Mouse (Mus musculus) myocyte (in vitro differentiated cells): Measurements from ENCODE around the gene Pde3b. TPM values are rescaled to one million over a fixed set of nuclear protein-coding genes. Genes with fewer than 3 reads are reported as not detected.
A peak's percentile ranks its signal among the peaks of the same experiment; 100 is the strongest.
"Not testable (repeated sequence)": the region's sequence is repeated elsewhere in the genome, so short reads cannot be mapped to it uniquely, and the experiment has no call there.

Source experiments
- H3K27me3 ChIP-seq: one replicate; pipeline ENCODE4 v1.6.1; 2011; ENCODE audit not compliant: control insufficient read depth, insufficient read depth, insufficient read length
- H3K36me3 ChIP-seq: one replicate; pipeline ENCODE4 v1.6.1; 2011; ENCODE audit not compliant: control insufficient read depth, insufficient read depth
- H3K4me2 ChIP-seq: one replicate; pipeline ENCODE4 v1.6.1; 2011; ENCODE audit warnings: low read depth, control low read depth
- H3K4me3 ChIP-seq: one replicate; pipeline ENCODE4 v1.5.1; 2011; ENCODE audit warnings: mild to moderate bottlenecking, control low read depth, moderate library complexity
- H3K79me2 ChIP-seq: one replicate; pipeline ENCODE4 v1.6.1; 2011; ENCODE audit not compliant: control insufficient read depth, insufficient read depth
- H3ac ChIP-seq: one replicate; pipeline ENCODE4 v1.6.1; 2011; ENCODE audit not compliant: control insufficient read depth, insufficient read length
- CEBPB ChIP-seq: IDR thresholded peaks from 2 replicates; pipeline ENCODE4 v1.6.1; 2011; ENCODE audit warnings: mild to moderate bottlenecking, moderate library complexity; ENCODE audit not compliant: poor library complexity, insufficient read depth, severe bottlenecking
- E2F4 ChIP-seq: IDR thresholded peaks from one replicate; pipeline ENCODE4 v1.6.1; 2011; ENCODE audit warnings: mild to moderate bottlenecking, control low read depth, moderate library complexity; ENCODE audit not compliant: insufficient read depth
- MAX ChIP-seq: IDR thresholded peaks from one replicate; pipeline ENCODE4 v1.6.1; 2011; ENCODE audit warnings: low read depth, mild to moderate bottlenecking, control low read depth
- MYOD1 ChIP-seq, 3 experiments: IDR thresholded peaks; one replicate each; pipeline ENCODE4 v1.6.1; 2011; ENCODE audit warnings: control low read depth in 2 of 3, low read depth in 2 of 3, mild to moderate bottlenecking in 2 of 3, moderate library complexity in 1 of 3; ENCODE audit not compliant: insufficient read length in 2 of 3, control insufficient read depth in 1 of 3
- MYOG ChIP-seq, 3 experiments: IDR thresholded peaks; one replicate each; pipeline ENCODE4 v1.6.1; 2011; ENCODE audit warnings: control low read depth in 2 of 3, low read depth in 2 of 3, mild to moderate bottlenecking in 2 of 3; ENCODE audit not compliant: insufficient read length in 2 of 3, control insufficient read depth in 1 of 3, insufficient read depth in 1 of 3
- POLR2A ChIP-seq: IDR thresholded peaks from one replicate; pipeline ENCODE4 v1.6.1; 2011; ENCODE audit warnings: low read depth, mild to moderate bottlenecking, control low read depth, moderate library complexity; ENCODE audit not compliant: insufficient read length
- POLR2AphosphoS2 ChIP-seq: IDR thresholded peaks from one replicate; pipeline ENCODE4 v1.6.1; 2011; ENCODE audit warnings: low read depth, control low read depth; ENCODE audit not compliant: insufficient read length
- REST ChIP-seq: IDR thresholded peaks from one replicate; pipeline ENCODE4 v1.6.1; 2011; ENCODE audit warnings: mild to moderate bottlenecking, control low read depth, moderate library complexity; ENCODE audit not compliant: insufficient read depth, insufficient read length
- SRF ChIP-seq: IDR thresholded peaks from one replicate; pipeline ENCODE4 v1.6.1; 2011; ENCODE audit warnings: low read depth; ENCODE audit not compliant: control insufficient read depth, insufficient read length
- TCF12 ChIP-seq: IDR thresholded peaks from one replicate; pipeline ENCODE4 v1.6.1; 2011; ENCODE audit warnings: mild to moderate bottlenecking, control low read depth; ENCODE audit not compliant: poor library complexity, insufficient read depth, severe bottlenecking
- TCF3 ChIP-seq: IDR thresholded peaks from one replicate; pipeline ENCODE4 v1.6.1; 2011; ENCODE audit warnings: low read depth, control low read depth; ENCODE audit not compliant: insufficient read length
- USF1 ChIP-seq: IDR thresholded peaks from one replicate; pipeline ENCODE4 v1.6.1; 2011; ENCODE audit warnings: low read depth, mild to moderate bottlenecking, control low read depth, moderate library complexity
- polyA plus RNA-seq: library from polyadenylated mRNA; unstranded; fragments of >200 nt; fragmentation: generic; extraction: Trizol; gene quantifications from one replicate; pipeline ENCODE4 v1.2.1, GENCODE M21; 2012; ENCODE audit warnings: missing spikeins

The Pde3b gene
- polyA plus RNA-seq, result 3.3 TPM

GRCm38 (mm10) chr7:114414421-114415335 lies at the start of gene Pde3b:
Gene Pde3b, plus strand, starts transcription at chr7:114415281.
- no peaks in the 10 kb centered on the region for H3K36me3 ChIP-seq
- H3K4me2 ChIP-seq, result peak within 1 kb of the TSS; percentile 75
- peak within 1 kb of the TSS; percentile 98 for H3ac ChIP-seq
- TF ChIP-seq POLR2A (peak; percentile 86), POLR2AphosphoS2 (peak; percentile 59), MYOD1 (IDR thresholded peaks at IDR 0.05; ENCODE audit: control insufficient read depth in 1 of 3, insufficient read length in 2 of 3, low read depth in 2 of 3) (no peak)
- peak within 1 kb of the TSS; percentile 49 for H3K4me3 ChIP-seq
- no peaks in the 10 kb centered on the region for H3K27me3 ChIP-seq
- H3K79me2 ChIP-seq, result peaks cover 21% of the 10 kb centered on the region

DNA sequence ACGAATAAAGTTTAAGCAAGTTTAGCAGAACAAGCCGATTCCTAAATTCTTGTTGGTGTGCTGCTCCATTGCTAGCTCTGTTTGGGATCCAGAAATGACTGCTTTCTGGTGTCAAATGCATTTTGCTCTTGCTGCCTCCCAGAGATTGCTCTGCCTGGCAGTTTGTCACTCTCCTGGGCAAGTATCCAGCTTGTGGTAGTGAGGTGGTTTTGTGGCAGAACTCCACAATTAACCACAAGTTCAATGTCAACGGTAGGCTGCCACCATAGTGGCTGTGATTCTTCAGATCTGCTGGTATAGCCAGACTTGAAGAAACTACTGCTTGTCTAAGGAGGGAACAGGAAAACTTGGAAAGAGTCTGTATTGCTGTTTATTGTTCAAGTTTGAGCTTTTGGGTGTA lies 13.0 kb upstream of the Pde3b start:
- H3K4me3 ChIP-seq, result no peak overlapping the region
- TF ChIP-seq MYOG (IDR thresholded peaks at IDR 0.05; ENCODE audit: control insufficient read depth in 1 of 3, insufficient read depth in 1 of 3, insufficient read length in 2 of 3, low read depth in 2 of 3) (no peak), E2F4 (no peak), MYOD1 (IDR thresholded peaks at IDR 0.05; ENCODE audit: control insufficient read depth in 1 of 3, insufficient read length in 2 of 3, low read depth in 2 of 3) (no peak), POLR2A (no peak), TCF12 (no peak), USF1 (no peak), TCF3 (no peak), CEBPB (no peak), MAX (no peak), REST (no peak), SRF (no peak), POLR2AphosphoS2 (no peak)
- no peak overlapping the region for H3ac ChIP-seq
- H3K27me3 ChIP-seq, result no peaks in the 10 kb centered on the region
- no peaks in the 10 kb centered on the region for H3K79me2 ChIP-seq
- H3K36me3 ChIP-seq, result no peaks in the 10 kb centered on the region
- H3K4me2 ChIP-seq, result no peak overlapping the region

DNA sequence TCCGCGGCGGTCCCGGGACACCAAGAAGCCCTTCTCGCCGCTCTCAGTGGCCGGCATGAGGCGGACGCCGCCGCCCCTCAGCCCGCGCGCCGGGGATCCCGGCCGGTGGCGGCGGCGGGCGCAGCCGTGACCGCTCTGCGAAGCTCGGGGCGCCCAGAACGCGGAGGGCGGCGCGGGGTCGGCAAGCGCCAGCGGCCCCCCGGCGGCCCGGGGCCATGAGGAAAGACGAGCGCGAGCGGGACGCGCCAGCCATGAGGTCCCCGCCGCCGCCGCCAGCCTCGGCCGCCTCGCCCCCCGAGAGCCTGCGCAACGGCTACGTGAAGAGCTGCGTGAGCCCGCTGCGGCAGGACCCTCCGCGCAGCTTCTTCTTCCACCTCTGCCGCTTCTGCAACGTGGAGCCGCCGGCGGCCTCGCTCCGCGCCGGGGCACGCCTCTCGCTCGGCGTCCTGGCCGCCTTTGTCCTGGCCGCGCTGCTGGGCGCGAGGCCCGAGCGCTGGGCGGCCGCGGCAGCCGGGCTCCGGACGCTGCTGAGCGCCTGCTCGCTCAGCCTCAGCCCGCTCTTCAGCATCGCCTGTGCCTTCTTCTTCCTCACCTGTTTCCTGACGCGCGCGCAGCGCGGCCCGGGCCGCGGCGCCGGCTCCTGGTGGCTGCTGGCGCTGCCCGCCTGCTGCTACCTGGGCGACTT lies 397 bp downstream of the Pde3b start:
- H3ac ChIP-seq, result peak overlapping the region; percentile 98
- no peaks in the 10 kb centered on the region for H3K36me3 ChIP-seq
- no peak for TF ChIP-seq POLR2A
- peak in 2 of 3 experiments; percentile 1 to 4 for TF ChIP-seq MYOG (IDR thresholded peaks at IDR 0.05; ENCODE audit: control insufficient read depth in 1 of 3, insufficient read depth in 1 of 3, insufficient read length in 2 of 3, low read depth in 2 of 3)
- TF ChIP-seq E2F4, result no peak
- no peak for TF ChIP-seq REST
- TF ChIP-seq MYOD1 (IDR thresholded peaks at IDR 0.05; ENCODE audit: control insufficient read depth in 1 of 3, insufficient read length in 2 of 3, low read depth in 2 of 3), result peak in 1 of 3 experiments; percentile 18
- TF ChIP-seq TCF12, result no peak
- peak overlapping the region; percentile 49 for H3K4me3 ChIP-seq
- H3K27me3 ChIP-seq, result no peaks in the 10 kb centered on the region
- peaks cover 21% of the 10 kb centered on the region for H3K79me2 ChIP-seq
- H3K4me2 ChIP-seq, result peak overlapping the region; percentile 75

DNA sequence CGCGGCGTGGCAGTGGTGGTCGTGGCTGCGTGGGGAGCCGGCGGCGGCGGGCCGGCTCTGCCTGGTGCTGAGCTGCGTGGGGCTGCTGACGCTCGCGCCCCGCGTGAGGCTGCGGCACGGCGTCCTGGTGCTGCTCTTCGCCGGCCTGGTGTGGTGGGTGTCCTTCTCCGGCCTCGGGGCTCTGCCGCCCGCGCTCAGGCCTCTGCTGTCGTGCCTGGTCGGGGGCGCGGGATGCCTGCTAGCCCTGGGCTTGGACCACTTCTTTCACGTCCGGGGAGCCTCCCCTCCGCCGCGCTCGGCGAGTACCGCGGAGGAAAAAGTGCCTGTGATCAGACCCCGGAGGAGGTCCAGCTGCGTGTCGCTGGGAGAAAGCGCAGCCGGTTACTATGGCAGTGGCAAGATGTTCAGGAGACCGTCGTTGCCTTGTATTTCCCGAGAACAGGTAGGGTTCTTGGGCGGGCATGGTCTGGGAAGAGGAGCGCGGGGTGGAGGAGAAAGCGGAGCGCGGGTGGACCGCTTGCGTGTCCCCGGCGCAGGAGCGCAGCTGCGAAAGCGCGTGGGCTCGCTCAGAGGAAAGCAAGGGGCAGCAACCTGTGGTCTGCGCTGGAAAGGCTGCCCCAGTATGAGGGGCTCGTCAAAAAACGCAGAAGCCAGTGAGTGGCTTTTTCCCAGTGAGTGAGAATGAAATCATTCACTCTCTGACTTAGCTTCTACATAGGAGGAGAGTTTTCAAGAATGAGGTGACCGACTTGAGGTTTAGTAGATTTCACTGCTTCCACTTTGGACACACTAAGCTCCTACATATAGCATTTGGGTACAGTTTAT lies 1.2 kb downstream of the Pde3b start:
- Histone ChIP-seq H3K36me3 (no peaks in the 10 kb centered on the region), H3K4me3 (peak overlapping the region; percentile 49), H3K79me2 (peaks cover 21% of the 10 kb centered on the region), H3K27me3 (no peaks in the 10 kb centered on the region), H3K4me2 (peak overlapping the region; percentile 75), H3ac (peak overlapping the region; percentile 98)
- TF ChIP-seq TCF12 (no peak), REST (no peak), SRF (no peak), MYOD1 (IDR thresholded peaks at IDR 0.05; ENCODE audit: control insufficient read depth in 1 of 3, insufficient read length in 2 of 3, low read depth in 2 of 3) (no peak), MYOG (IDR thresholded peaks at IDR 0.05; ENCODE audit: control insufficient read depth in 1 of 3, insufficient read depth in 1 of 3, insufficient read length in 2 of 3, low read depth in 2 of 3) (peak in 1 of 3 experiments; percentile 25), POLR2AphosphoS2 (no peak)

GRCm38 (mm10) chr7:114419331-114419730 lies 4.2 kb downstream of the Pde3b start:
- not testable (repeated sequence) for H3K36me3 ChIP-seq, H3K4me3 ChIP-seq, H3K4me2 ChIP-seq, H3ac ChIP-seq, H3K27me3 ChIP-seq
- H3K79me2 ChIP-seq, result peaks cover 21% of the 10 kb centered on the region
